Mouse (Mus musculus) thymus, adult 2 months (tissue): ENCODE data around the gene Dao. TPM values are rescaled to one million over a fixed set of nuclear protein-coding genes. Genes with fewer than 3 reads are reported as not detected.

ENCODE experiments used
- DNase-seq: peaks from one replicate; pipeline ENCODE4 v3.0.0; 2021
- H3K27ac ChIP-seq: fragments of 200-500 bp; 2 replicates; pipeline ENCODE4 v1.5.1; 2012; ENCODE audit warnings: low read length, control low read depth; ENCODE audit not compliant: control insufficient read depth, insufficient read depth
- H3K27me3 ChIP-seq: fragments of 200-500 bp; 2 replicates; pipeline ENCODE4 v1.6.1; 2012; ENCODE audit warnings: mild to moderate bottlenecking, low read length, moderate library complexity, mixed read lengths; ENCODE audit not compliant: control insufficient read depth, insufficient read depth
- H3K36me3 ChIP-seq: fragments of 200-500 bp; 2 replicates; pipeline ENCODE4 v1.6.1; 2012; ENCODE audit warnings: mild to moderate bottlenecking, low read length, moderate library complexity; ENCODE audit not compliant: control insufficient read depth, insufficient read depth
- H3K4me1 ChIP-seq: fragments of 200-500 bp; replicated peaks from 2 replicates; pipeline ENCODE4 v1.6.1; 2012; ENCODE audit warnings: low read length; ENCODE audit not compliant: control insufficient read depth, insufficient read depth
- H3K4me3 ChIP-seq: fragments of 200-500 bp; 2 replicates; pipeline ENCODE4 v1.5.1; 2012; ENCODE audit warnings: mild to moderate bottlenecking, low read length, control low read depth, moderate library complexity; ENCODE audit not compliant: control insufficient read depth, insufficient read depth
- CTCF ChIP-seq: fragments of 200-500 bp; IDR thresholded peaks from 2 replicates; pipeline ENCODE4 v1.5.1; 2012; ENCODE audit warnings: mild to moderate bottlenecking, control low read depth, low read length, moderate library complexity, borderline replicate concordance; ENCODE audit not compliant: control insufficient read depth, poor library complexity, insufficient read depth; ENCODE audit errors: extremely low read depth
- POLR2A ChIP-seq: fragments of 200-500 bp; IDR thresholded peaks from 2 replicates; pipeline ENCODE4 v1.6.1; 2012; ENCODE audit warnings: mild to moderate bottlenecking, low read length, control low read depth, moderate library complexity; ENCODE audit not compliant: control insufficient read depth, poor library complexity, insufficient read depth; ENCODE audit errors: extremely low read depth
- WGBS: fragments of 180-500 bp; shearing (Covaris S2); methylation state at CpG from one replicate; pipeline ENCODE4 v1.1.7; 2018; 5-methylcytosine and 5-hydroxymethylcytosine counted together
- polyA plus RNA-seq: library from polyadenylated mRNA; depleted of rRNA; stranded (reverse); fragments of >200 nt; gene quantifications from 2 replicates; pipeline ENCODE4 v1.2.3, GENCODE M21; 2012

The Dao gene
- polyA plus RNA-seq, 1 experiment = 0.36 TPM

DNA sequence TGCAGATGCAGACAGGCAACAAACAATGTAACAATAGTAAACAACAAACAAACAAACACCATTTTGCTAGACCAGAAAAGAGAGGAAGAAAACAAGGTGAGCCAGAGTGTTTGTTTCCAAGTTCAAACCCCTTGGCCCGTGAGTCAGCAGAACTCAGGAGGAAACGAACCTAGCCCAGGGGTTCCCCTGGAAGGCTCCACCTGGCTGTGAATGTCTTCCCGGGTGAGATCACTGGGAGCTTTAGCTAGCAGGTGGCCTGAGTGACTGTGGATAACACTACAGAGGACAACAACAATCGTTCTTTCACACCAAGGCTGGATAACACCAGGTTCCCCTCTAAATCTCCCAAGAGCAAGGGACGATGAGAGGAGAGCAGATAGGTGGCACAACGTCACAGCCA, 22.3 kb upstream of the Dao start:
- Histone ChIP-seq H3K4me1 (no peaks in the 10 kb centered on the region; the same call in 1 of the 2 replicates), H3K36me3 (no peaks in the 10 kb centered on the region), H3K4me3 (no peak overlapping the region), H3K27me3 (no peaks in the 10 kb centered on the region), H3K27ac (no peak overlapping the region)
- WGBS = 65% methylated on average over 6 of the region's 6 CpGs
- TF ChIP-seq POLR2A = no peak
- no peak for TF ChIP-seq CTCF
- DNase-seq = no peak

DNA sequence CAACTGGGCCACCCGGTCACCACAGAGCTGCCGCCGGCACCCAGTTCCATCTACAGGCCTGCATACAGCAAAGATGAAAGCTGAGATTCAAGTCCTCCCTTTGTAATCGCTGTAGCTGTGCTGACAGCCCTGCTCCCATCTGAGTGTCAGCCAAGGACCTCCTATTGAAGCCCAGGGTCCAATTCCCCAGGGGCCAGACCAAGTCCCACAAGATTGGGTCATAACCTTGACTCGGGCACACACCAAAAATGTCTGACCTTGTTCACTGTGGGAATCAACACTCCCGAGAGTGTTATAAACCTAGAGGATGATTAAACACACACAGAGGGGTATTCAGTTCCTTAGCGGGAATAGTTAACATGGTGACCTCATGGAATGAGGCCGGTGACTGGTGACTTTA, 21.7 kb upstream of the Dao start:
- no peak for DNase-seq
- 93% methylated on average over 8 of the region's 8 CpGs for WGBS
- Histone ChIP-seq H3K27ac (no peak overlapping the region), H3K4me1 (no peaks in the 10 kb centered on the region; the same call in 1 of the 2 replicates), H3K27me3 (no peaks in the 10 kb centered on the region), H3K4me3 (no peak overlapping the region), H3K36me3 (no peaks in the 10 kb centered on the region)
- TF ChIP-seq POLR2A (no peak), CTCF (no peak)

DNA sequence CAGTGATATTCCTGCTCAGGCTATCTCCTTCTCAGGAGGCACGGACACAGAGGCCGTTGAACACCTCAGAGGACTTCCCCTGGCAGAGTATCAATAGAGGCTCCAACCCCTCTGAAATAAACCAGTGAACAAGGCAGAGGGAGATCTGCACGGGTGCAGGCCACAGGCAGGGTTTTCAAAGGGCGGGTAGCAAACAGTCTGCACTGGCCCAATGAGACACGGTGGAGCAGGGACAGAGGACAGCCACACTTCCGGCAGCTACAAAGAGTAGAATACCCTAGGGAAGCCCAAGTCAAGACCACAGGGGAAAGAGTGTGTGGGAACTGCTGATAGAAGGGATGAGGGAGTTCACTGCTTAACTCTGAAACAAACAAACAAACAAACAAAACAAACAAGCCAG, 20.0 kb upstream of the Dao start:
- Histone ChIP-seq H3K4me3 (no peak overlapping the region), H3K27ac (no peak overlapping the region), H3K4me1 (no peaks in the 10 kb centered on the region; the same call in 1 of the 2 replicates), H3K27me3 (no peaks in the 10 kb centered on the region), H3K36me3 (no peaks in the 10 kb centered on the region)
- DNase-seq = no peak
- TF ChIP-seq CTCF (no peak), POLR2A (no peak)
- WGBS = 87% methylated on average over 6 of the region's 6 CpGs

DNA sequence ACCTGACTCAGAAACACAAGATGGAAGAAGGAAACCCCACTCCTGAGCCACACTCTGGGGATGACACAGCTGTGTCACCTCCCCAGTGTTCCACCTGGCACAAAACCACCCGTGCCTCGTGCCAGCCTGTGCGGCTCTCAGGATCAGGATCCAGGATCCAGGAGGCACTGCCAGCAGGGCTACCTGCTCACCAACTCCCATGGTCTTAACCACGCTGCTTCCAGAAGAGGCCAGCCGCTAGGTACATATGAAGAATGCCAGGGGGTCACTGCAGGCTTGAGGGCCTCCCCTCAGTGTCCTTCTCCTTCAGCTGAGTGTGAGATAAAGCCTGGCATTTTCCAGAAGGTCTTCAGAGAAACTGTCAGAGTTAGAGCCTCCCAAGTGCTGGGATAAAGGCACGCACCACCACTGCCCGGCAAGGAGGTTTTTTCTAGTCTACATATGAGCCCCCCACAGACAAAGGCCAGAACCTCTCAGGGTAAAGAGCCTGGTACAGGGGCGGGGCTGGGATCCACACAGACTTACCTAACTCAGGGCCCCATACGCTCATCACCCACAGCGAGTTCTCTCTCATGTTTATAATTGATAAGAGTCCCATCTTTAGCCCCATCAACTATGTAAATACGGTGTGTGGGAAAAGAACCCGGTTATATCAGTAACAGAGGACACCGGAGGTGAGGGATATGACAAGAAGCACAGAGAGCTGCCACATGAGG, 19.3 kb upstream of the Dao start:
- TF ChIP-seq CTCF = no peak
- TF ChIP-seq POLR2A = no peak
- H3K4me1 ChIP-seq = no peaks in the 10 kb centered on the region; the same call in 1 of the 2 replicates
- no peak overlapping the region for H3K27ac ChIP-seq
- no peaks in the 10 kb centered on the region for H3K27me3 ChIP-seq
- DNase-seq = no peak
- no peak overlapping the region for H3K4me3 ChIP-seq
- no peaks in the 10 kb centered on the region for H3K36me3 ChIP-seq
- 94% methylated on average over 13 of the region's 13 CpGs for WGBS

DNA sequence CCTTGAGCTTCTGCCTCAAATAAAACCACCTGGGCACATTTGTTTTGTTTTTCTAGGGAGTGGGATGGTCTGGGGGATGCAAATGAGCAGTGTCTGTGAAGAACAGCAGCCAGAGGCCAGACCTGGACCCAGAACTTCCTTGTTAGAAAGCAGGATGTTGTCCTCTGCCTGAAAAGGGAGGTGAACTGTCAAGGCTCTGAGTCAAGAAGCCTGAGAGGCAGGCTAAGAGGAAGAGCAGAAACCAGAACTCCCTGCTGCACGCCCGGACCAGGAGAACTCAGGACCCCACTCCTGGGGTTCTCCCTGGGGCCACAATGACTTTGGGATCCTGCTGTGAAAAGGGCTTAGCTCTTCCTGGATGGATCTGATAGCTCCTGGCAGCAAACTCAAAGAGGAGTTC, 17.8 kb upstream of the Dao start:
- Histone ChIP-seq H3K27ac (no peak overlapping the region), H3K27me3 (no peaks in the 10 kb centered on the region), H3K36me3 (no peaks in the 10 kb centered on the region), H3K4me3 (no peak overlapping the region), H3K4me1 (no peaks in the 10 kb centered on the region; the same call in 1 of the 2 replicates)
- WGBS = 82% methylated on average over 2 of the region's 2 CpGs
- no peak for TF ChIP-seq CTCF
- no peak for TF ChIP-seq POLR2A
- DNase-seq = no peak

DNA sequence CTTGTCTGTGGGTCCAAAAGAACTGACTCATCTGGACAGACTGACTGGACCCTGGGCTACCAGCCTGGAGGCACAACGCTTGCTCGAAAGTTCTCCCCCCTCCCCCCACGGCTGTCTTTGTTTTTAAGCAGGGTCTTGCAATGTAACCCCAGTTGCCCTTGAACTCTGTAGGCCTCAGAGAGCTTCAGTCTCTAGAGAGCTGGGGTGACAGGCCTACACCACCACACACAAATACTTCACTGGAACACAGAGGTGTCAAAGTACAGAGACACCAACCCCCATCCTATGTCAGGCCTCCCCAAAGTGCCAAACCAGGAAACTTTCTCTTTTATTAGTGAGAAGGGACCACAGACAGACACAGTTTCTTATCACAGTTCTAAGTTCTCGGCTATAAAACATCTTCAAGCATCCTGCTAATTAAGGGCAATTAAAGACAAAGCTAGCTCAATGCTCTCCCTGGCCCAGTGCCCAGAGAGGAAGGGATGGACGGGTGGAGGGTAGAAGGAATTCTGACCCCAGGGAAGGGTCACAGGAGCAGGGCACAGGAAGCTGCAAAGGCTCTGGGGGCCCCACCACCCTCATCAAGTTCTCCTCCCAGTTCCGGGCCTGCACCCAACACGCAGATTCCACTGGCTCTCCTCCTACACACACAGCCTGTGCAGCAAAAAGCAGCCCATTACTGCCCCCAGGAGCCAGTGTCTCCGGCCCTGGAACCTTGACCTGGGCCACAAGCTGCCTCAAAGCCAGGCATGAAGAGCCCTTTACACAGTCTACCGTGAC, 17.1 kb upstream of the Dao start:
- Histone ChIP-seq H3K4me1 (no peaks in the 10 kb centered on the region; the same call in 1 of the 2 replicates), H3K27ac (no peak overlapping the region), H3K36me3 (no peaks in the 10 kb centered on the region), H3K4me3 (no peak overlapping the region), H3K27me3 (no peaks in the 10 kb centered on the region)
- 91% methylated on average over 9 of the region's 9 CpGs for WGBS
- DNase-seq = no peak
- TF ChIP-seq CTCF (no peak), POLR2A (no peak)
